Mouse (Mus musculus) kidney, adult 8-10 months (tissue): ENCODE results near the gene Lat2.

Source experiments
- DNase-seq, 2 experiments: peaks; one replicate each; pipeline ENCODE4 v3.0.0; 2022

Lat2 gene

GRCm38 (mm10) chr5:134568964-134569491, 45.8 kb downstream of the Lat2 start:
- no peak for DNase-seq

- no peak for DNase-seq
These were observed 46.8 kb downstream of the Lat2 start for GRCm38 (mm10) chr5:134568030-134568429.

DNA sequence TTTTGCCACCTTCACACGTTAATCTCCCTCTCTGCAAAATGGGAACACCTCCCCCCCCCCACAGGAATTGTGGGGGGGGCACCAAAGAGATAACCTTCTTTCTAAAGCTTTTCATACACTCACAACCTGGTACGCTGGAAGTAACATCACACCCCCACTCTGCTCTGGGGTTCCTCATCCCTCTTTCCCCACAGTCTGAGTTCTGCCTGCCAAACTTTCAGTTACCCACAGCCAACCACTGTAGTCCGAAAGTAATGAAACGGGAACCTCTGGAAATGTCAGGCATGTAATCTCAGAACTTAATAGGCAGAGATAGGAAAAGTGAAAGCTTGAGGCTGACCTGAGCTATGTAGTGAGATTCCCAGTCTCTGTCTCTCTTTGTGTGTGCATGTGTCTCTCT, 47.4 kb downstream of the Lat2 start:
- no peak for DNase-seq

DNA sequence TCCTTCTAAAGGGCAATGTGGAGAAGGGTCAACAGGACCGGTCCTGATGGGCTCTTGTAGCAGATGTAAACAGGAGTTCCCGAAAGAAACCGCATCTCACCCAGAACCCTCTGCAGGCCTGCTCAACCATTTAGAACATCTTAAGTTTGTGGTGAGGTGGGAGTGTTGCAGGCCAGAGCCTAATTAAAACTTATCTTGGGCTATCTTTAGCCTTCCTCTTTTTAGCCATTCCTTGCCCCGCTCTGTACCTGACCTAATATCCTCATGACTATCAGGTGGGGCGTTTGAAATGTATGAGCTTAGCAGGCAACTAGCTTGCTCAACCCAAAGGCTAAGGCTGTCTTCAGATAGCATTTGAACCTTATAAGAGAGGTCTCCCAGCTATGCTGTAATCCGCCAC, 49.1 kb downstream of the Lat2 start:
- DNase-seq, result no peak

DNA sequence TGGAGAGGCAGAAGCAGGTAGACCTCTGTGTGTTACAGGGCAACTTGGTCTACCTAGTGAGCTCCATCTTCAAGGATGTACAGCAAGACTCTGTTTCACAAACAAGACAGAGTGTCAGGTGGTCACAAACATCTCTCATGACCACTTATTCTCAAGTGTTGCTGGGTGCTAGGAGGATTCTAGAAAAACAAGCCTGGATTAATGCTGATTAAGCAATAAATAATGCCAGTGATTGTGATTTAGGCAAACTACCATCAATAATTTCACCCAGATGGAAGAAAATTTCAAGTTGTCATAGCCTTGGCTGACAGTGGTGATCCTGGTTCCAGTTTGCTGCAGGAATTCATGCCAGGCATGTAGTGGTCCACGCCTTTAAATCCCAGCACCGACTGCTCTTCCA, 50.6 kb downstream of the Lat2 start:
- no peak for DNase-seq

GRCm38 (mm10) chr5:134560450-134561171, 54.2 kb downstream of the Lat2 start:
- no peak for DNase-seq

DNA sequence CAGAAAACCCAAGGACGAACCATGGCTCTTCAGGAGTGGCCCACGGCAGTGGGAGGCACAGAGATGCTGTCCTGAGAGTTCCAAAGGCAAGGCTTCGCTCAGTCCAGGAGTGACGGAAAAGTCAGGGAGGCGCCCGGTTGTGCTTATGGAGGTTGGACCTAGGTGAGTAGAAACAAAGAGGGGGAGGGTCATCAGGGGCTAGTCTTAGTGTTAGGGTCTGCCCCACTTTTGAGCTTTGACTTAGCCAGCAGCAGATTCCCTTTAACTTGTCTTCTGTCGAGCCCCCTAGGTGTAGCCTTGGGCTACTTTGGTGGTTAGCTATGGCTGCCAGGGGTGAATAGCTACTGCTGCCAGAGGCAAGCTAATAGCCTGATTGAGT, 54.8 kb downstream of the Lat2 start, which contains the start of gene Syna:
Syna (minus strand) TSS at position 101 of the 379 bp plus-strand sequence.
- DNase-seq, result no peak

DNA sequence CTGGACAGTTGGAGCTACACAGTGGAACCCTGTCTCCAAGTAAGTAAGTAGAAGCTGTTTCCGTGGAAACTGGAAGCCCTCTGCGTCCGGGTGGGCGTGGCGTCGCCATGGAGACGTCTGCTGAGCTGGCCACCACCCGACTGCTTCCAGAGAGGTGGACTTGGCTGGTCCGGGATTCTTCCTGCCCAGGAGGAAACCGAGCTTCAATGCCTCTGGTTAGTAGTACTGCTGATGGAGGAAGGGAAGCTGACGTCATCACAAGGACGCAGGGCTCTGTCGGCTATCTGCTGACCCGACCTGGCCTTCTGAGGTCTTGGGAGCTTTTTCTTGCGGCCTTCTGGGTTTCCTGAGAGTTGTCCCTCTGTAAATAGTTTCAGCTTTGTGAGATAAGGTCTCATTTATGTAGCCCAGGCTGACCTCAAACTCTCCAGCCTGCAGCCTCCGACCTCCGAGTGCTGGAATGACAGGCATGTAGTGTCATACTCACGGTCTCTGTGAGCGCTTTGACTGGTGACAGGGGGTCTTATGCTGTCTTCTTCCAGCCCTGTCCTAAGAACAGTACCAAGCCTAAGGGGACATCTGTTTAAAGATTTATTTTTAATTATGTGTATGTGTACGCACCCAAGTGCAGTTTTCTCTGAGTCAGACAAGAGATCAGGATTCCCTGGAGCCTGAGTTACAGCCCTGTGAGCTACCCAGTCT, 59.2 kb downstream of the Lat2 start:
- DNase-seq, result peak; percentile 84

DNA sequence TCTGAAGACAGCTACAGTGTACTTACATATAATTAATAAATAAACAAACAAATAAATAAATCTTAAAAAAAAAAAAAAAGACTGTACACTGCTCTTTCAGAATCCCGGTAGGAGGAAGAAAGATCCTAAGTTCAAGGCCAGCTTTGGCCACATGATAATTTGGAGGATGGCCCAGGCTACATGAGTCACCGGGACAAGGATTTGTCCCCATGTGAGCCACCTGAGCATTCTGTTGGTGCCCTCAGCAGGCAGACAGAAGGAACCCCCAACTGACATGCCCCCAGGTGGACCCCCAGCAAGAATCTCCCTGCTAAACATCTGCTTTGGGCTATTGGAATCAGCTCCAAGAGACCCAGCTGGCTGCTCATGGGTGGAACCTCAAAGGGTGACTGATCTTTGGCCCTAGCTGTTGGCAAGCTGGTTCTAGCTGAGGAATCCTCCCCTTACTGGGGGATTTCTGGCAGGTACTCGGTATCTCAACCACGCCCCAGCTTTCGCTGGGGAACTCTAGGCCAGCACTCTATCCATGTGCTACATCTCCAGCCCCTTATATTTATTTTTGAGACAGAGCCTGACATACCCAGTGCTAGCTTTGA, 60.8 kb downstream of the Lat2 start:
- DNase-seq, result peak in 1 of 2 experiments; percentile 32

DNA sequence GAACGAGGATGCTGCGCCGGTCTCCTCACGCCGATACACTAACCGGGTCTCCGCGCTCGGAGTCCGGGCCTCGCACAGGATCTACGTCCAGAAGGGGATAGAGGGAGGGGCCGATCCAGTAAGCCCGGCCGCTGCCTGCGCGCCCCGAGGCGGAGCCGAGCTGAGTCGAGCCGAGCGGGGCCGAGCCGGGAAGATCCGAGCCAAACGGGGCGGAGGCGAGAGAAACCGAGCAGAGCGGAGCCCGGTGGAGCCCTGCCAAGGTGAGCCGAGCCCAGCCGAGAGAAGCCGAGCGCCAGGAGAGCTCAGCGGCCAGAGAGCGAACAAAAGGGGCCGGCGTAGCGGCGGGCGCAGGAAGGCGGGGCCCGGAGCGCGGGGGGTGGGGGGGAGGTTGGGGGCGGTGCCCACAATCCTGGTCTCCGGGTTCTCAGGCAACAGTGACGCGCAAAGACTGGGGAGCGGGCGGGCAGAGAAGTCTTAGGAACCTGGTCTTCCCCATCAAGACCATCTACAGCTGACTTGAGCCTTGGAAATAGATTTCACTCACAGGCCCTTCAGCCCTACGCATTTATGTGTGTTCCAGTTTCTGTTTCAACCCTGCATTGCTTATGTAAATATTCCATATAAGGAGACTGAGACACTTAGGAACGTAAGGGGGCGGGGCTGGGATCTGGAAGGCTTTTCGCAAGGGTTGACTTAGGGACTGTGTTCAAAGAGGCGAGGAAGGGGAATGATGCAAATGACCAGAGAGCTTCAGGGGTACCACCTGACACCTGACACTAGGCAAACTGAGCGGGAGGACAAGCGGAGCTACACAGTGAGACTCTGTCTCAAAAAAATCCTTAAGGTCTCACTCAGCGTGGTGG, 62.5 kb downstream of the Lat2 start, which contains the start of gene Clip2:
Clip2 (minus strand) TSS at position 325 of the 863 bp plus-strand sequence.
- peak; percentile 97 to 99 for DNase-seq

GRCm38 (mm10) chr5:134551233-134552109, 63.4 kb downstream of the Lat2 start:
- peak; percentile 42 to 53 for DNase-seq

- DNase-seq, result no peak
These were observed 64.0 kb downstream of the Lat2 start for GRCm38 (mm10) chr5:134550836-134551232.
